Mouse (Mus musculus) CH12.LX (cell line): ENCODE data around the gene Cactin. TPM values are rescaled to one million over a fixed set of nuclear protein-coding genes. Genes with fewer than 3 reads are reported as not detected.

Source experiments
- DNase-seq: peaks from one replicate; pipeline ENCODE4 v3.0.0-alpha.2; 2013; ENCODE audit errors: extremely low read depth
- H3K27ac ChIP-seq: 2 replicates; pipeline ENCODE4 v1.5.1; 2012; ENCODE audit warnings: low read depth, mild to moderate bottlenecking, control low read depth, moderate library complexity; ENCODE audit not compliant: insufficient read depth
- H3K27me3 ChIP-seq: replicated peaks from 2 replicates; pipeline ENCODE3; 2012; ENCODE audit warnings: inconsistent platforms
- H3K36me3 ChIP-seq, 2 experiments: replicated peaks in 1 of 2; 2 replicates each; pipeline versions ENCODE3 to v1.6.1; 2012; ENCODE audit warnings: inconsistent platforms in 1 of 2, low read length in 1 of 2, mild to moderate bottlenecking in 1 of 2, mixed read lengths in 1 of 2, moderate library complexity in 1 of 2; ENCODE audit not compliant: control insufficient read depth in 1 of 2, insufficient read depth in 1 of 2
- H3K4me1 ChIP-seq, 2 experiments: 2 replicates each; pipeline ENCODE4 v1.6.1; 2012; ENCODE audit warnings: inconsistent platforms in 1 of 2, moderate library complexity in 1 of 2; ENCODE audit not compliant: insufficient read depth in 2 of 2, control insufficient read depth in 1 of 2
- H3K4me2 ChIP-seq: 2 replicates; pipeline ENCODE4 v1.6.1; 2012; ENCODE audit warnings: low read depth, mild to moderate bottlenecking, control low read depth; ENCODE audit not compliant: poor library complexity, insufficient read depth, severe bottlenecking
- H3K4me3 ChIP-seq, 3 experiments: fragments of 150-350 bp in 1 of 3; sonication (generic) in 1 of 3; replicated peaks in 1 of 3; 2 replicates each; pipeline versions ENCODE3 to v1.5.1; 2011 to 2012; ENCODE audit warnings: low read depth in 2 of 3, low read length in 2 of 3, mild to moderate bottlenecking in 2 of 3, moderate library complexity in 2 of 3, control low read depth in 1 of 3, improper control_type of control experiment in 1 of 3, inconsistent platforms in 1 of 3, mixed read lengths in 1 of 3; ENCODE audit not compliant: poor library complexity in 1 of 3
- H3K79me2 ChIP-seq: replicated peaks from 2 replicates; pipeline ENCODE4 v1.6.1; 2012; ENCODE audit warnings: mild to moderate bottlenecking, moderate library complexity; ENCODE audit not compliant: control insufficient read depth, poor library complexity, insufficient read depth, severe bottlenecking; ENCODE audit errors: extremely low read depth
- H3K9ac ChIP-seq: 2 replicates; pipeline ENCODE4 v1.6.1; 2012; ENCODE audit warnings: low read depth, mild to moderate bottlenecking, control low read depth, moderate library complexity; ENCODE audit not compliant: insufficient read depth
- H3K9me3 ChIP-seq: replicated peaks from 2 replicates; pipeline ENCODE3; 2012; ENCODE audit warnings: low read length, inconsistent platforms, mixed read lengths
- CHD1 ChIP-seq: IDR thresholded peaks from 2 replicates; pipeline ENCODE4 v1.6.1; 2012; ENCODE audit warnings: low read depth, low read length, improper control_type of control experiment, inconsistent platforms
- CHD2 ChIP-seq: IDR thresholded peaks from 2 replicates; pipeline ENCODE4 v1.6.1; 2011; ENCODE audit warnings: low read length, improper control_type of control experiment
- CTCF ChIP-seq, 2 experiments: IDR thresholded peaks in 1 of 2; conservative IDR thresholded peaks in 1 of 2; 2 replicates each; pipeline ENCODE4 v1.5.1; 2011 to 2012; ENCODE audit warnings: low read depth in 2 of 2, low read length in 2 of 2, improper control_type of control experiment in 1 of 2, inconsistent platforms in 1 of 2, mild to moderate bottlenecking in 1 of 2, moderate library complexity in 1 of 2
- E2F4 ChIP-seq: IDR thresholded peaks from 2 replicates; pipeline ENCODE4 v1.6.1; 2011; ENCODE audit warnings: low read depth, low read length, improper control_type of control experiment; ENCODE audit not compliant: insufficient replicate concordance
- ELF1 ChIP-seq: IDR thresholded peaks from 2 replicates; pipeline ENCODE4 v1.6.1; 2014; ENCODE audit warnings: low read depth, mild to moderate bottlenecking, inconsistent platforms, low read length, improper control_type of control experiment
- EP300 ChIP-seq: IDR thresholded peaks from 2 replicates; pipeline ENCODE4 v1.6.1; 2011; ENCODE audit warnings: low read length, improper control_type of control experiment
- JUND ChIP-seq: conservative IDR thresholded peaks from 2 replicates; pipeline ENCODE4 v1.6.1; 2011; ENCODE audit warnings: low read depth, low read length, improper control_type of control experiment
- MAX ChIP-seq: IDR thresholded peaks from 2 replicates; pipeline ENCODE4 v1.6.1; 2011; ENCODE audit warnings: low read length, improper control_type of control experiment
- NRF1 ChIP-seq: IDR thresholded peaks from 2 replicates; pipeline ENCODE4 v1.6.1; 2014; ENCODE audit warnings: low read depth, mild to moderate bottlenecking, inconsistent platforms, low read length, improper control_type of control experiment, moderate library complexity
- PAX5 ChIP-seq: IDR thresholded peaks from 2 replicates; pipeline ENCODE4 v1.6.1; 2012; ENCODE audit warnings: low read length, inconsistent platforms, mixed read lengths
- POLR2A ChIP-seq: IDR thresholded peaks from 2 replicates; pipeline ENCODE4 v1.6.1; 2011; ENCODE audit warnings: low read depth, mild to moderate bottlenecking, improper control_type of control experiment, low read length
- POLR2AphosphoS2 ChIP-seq: IDR thresholded peaks from 2 replicates; pipeline ENCODE4 v1.6.1; 2011; ENCODE audit warnings: low read depth, low read length, improper control_type of control experiment
- RCOR1 ChIP-seq: conservative IDR thresholded peaks from 2 replicates; pipeline ENCODE4 v1.6.1; 2012; ENCODE audit warnings: low read depth, mild to moderate bottlenecking, inconsistent platforms, low read length, improper control_type of control experiment
- ZC3H11A ChIP-seq: IDR thresholded peaks from 2 replicates; pipeline ENCODE4 v1.6.1; 2012; ENCODE audit warnings: low read depth, mild to moderate bottlenecking, inconsistent platforms, low read length, improper control_type of control experiment
- ZKSCAN1 ChIP-seq: IDR thresholded peaks from 2 replicates; pipeline ENCODE4 v1.6.1; 2012; ENCODE audit warnings: low read depth, inconsistent platforms, low read length, improper control_type of control experiment, borderline replicate concordance
- ZMIZ1 ChIP-seq: IDR thresholded peaks from 2 replicates; pipeline ENCODE4 v1.6.1; 2012; ENCODE audit warnings: low read depth, mild to moderate bottlenecking, inconsistent platforms, low read length, improper control_type of control experiment
- dilution Hi-C: fragments of 300-500 bp; cut with MboI; formaldehyde crosslinking; loops from 2 replicates; pipeline ENCODE4 v1.14.3; 2020; ENCODE audit warnings: low sequenced_read_pairs; ENCODE audit not compliant: extremely low pct_unique_long_range_greater_than_20kb, extremely low pct_ligation_motif_present
- in situ Hi-C: fragments of 300-500 bp; cut with MboI; formaldehyde crosslinking; loops from 3 replicates; pipeline ENCODE4 v1.14.3; 2019; ENCODE audit warnings: low sequenced_read_pairs, low pct_ligation_motif_present, low pct_unique_long_range_greater_than_20kb, mixed read lengths
- polyA plus RNA-seq: library from polyadenylated mRNA; unstranded; fragments of >175 nt; gene quantifications from 2 replicates; pipeline ENCODE4 v1.2.1, GENCODE M21; 2012; ENCODE audit warnings: low read depth; ENCODE audit not compliant: insufficient read length
- total RNA-seq, 2 experiments: library from RNA; depleted of rRNA; stranded (reverse); fragments of 300-350 nt in 1 of 2; fragments of >200 nt in 1 of 2; gene quantifications; 2 replicates each; pipeline ENCODE4 v1.2.3; 2012 to 2014

The Cactin gene
- total and polyA plus RNA-seq, 3 experiments, result 21.4 to 39.3 (median 34.6) TPM

- Histone ChIP-seq H3K27ac (no peak overlapping the region), H3K4me2 (peak overlapping the region; percentile 74), H3K36me3 (peaks cover 23 to 38% of the 10 kb centered on the region in 2 experiments), H3K4me3 (peak overlapping the region; percentile 81 to 92 (median 92)), H3K9me3 (no peaks in the 10 kb centered on the region), H3K79me2 (no peaks in the 10 kb centered on the region; the same call in 1 of the 2 replicates), H3K4me1 (peaks cover 29 to 74% of the 10 kb centered on the region in 2 experiments), H3K27me3 (no peaks in the 10 kb centered on the region), H3K9ac (peak overlapping the region; percentile 72)
- dilution Hi-C loops, result no loop called here
- in situ Hi-C loops, result loop anchor here (10.0 kb wide), 1 partner anchor 163 kb away; no protein-coding TSS in a partner anchor
- no peak for DNase-seq
- TF ChIP-seq CHD2 (0 out of 2 replicates have a peak, but pooled peaks have one; percentile 16), POLR2AphosphoS2 (no peak)
Measured at GRCm38 (mm10) chr10:81358209-81358608, 37.3 kb downstream of the Cactin start.

- no peaks in the 10 kb centered on the region; the same call in 1 of the 2 replicates for H3K79me2 ChIP-seq
- no peaks in the 10 kb centered on the region for H3K27me3 ChIP-seq
- no peaks in the 10 kb centered on the region for H3K9me3 ChIP-seq
- H3K36me3 ChIP-seq, result peaks cover 26 to 45% of the 10 kb centered on the region in 2 experiments
- in situ Hi-C loops (loop anchor here (10.0 kb wide), 1 partner anchor 164 kb away; no protein-coding TSS in a partner anchor), dilution Hi-C loops (no loop called here)
- no peak overlapping the region for H3K9ac ChIP-seq
- no peak overlapping the region for H3K27ac ChIP-seq
- DNase-seq, result no peak
- H3K4me1 ChIP-seq, result peaks cover 35 to 80% of the 10 kb centered on the region in 2 experiments
- peak overlapping the region; percentile 74 for H3K4me2 ChIP-seq
- H3K4me3 ChIP-seq, result peak overlapping the region in 1 of 3 experiments; percentile 92
- TF ChIP-seq NRF1, result no peak
- TF ChIP-seq CTCF (conservative IDR thresholded peaks at IDR 0.05 in 1 of 2, IDR thresholded peaks at IDR 0.05 in 1 of 2; ENCODE audit: low read depth in 2 of 2, low read length in 2 of 2), result no peak
- no peak for TF ChIP-seq CHD1
- no peak for TF ChIP-seq POLR2AphosphoS2
- no peak for TF ChIP-seq ZC3H11A
- no peak for TF ChIP-seq E2F4
- no peak for TF ChIP-seq CHD2
- TF ChIP-seq RCOR1, result no peak
- TF ChIP-seq MAX, result no peak
- TF ChIP-seq JUND, result no peak
- no peak for TF ChIP-seq ZKSCAN1
- TF ChIP-seq POLR2A, result no peak
- TF ChIP-seq PAX5, result no peak
- no peak for TF ChIP-seq EP300
- TF ChIP-seq ELF1, result no peak
- TF ChIP-seq ZMIZ1, result no peak
Measured at GRCm38 (mm10) chr10:81358841-81359240, 37.9 kb downstream of the Cactin start.
